Mouse (Mus musculus) liver, embryonic 16.5 days (tissue): ENCODE results near the gene Emc10. TPM values are rescaled to one million over a fixed set of nuclear protein-coding genes. Genes with fewer than 3 reads are reported as not detected.

Experiments
- ATAC-seq: fragments of 200-750 bp; cut with Nextera tagmentation; 2 replicates; pipeline ENCODE4 v1.8.0; 2017; ENCODE audit warnings: low read depth, mild to moderate bottlenecking, moderate number of reproducible peaks, moderate library complexity
- H3K27ac ChIP-seq: fragments of 300-500 bp; sonication (generic); 2 replicates; pipeline ENCODE4 v1.5.1; 2014; ENCODE audit warnings: mild to moderate bottlenecking, low read length
- H3K27me3 ChIP-seq: fragments of 300-500 bp; sonication (generic); 2 replicates; pipeline ENCODE4 v1.6.1; 2014; ENCODE audit warnings: low read depth, low read length, mixed read lengths; ENCODE audit not compliant: control insufficient read depth, insufficient read depth
- H3K36me3 ChIP-seq: fragments of 300-500 bp; sonication (generic); 2 replicates; pipeline ENCODE4 v1.6.1; 2014; ENCODE audit warnings: mild to moderate bottlenecking; ENCODE audit not compliant: control insufficient read depth, insufficient read depth
- H3K4me1 ChIP-seq: fragments of 300-500 bp; sonication (generic); 2 replicates; pipeline ENCODE4 v1.6.1; 2014; ENCODE audit warnings: low read depth, low read length, mixed read lengths; ENCODE audit not compliant: control insufficient read depth
- H3K4me2 ChIP-seq: fragments of 300-500 bp; sonication (generic); 2 replicates; pipeline ENCODE4 v1.6.1; 2014; ENCODE audit warnings: low read depth, low read length, mixed read lengths
- H3K4me3 ChIP-seq: fragments of 300-500 bp; sonication (generic); 2 replicates; pipeline ENCODE4 v1.5.1; 2014; ENCODE audit warnings: low read depth, mild to moderate bottlenecking, low read length
- H3K9ac ChIP-seq: fragments of 300-500 bp; sonication (generic); 2 replicates; pipeline ENCODE4 v1.6.1; 2014; ENCODE audit warnings: low read depth, low read length
- H3K9me3 ChIP-seq: fragments of 300-500 bp; sonication (generic); replicated peaks from 2 replicates; pipeline ENCODE4 v1.6.1; 2016; ENCODE audit warnings: low read length; ENCODE audit not compliant: control insufficient read depth
- WGBS: fragments of 180-500 bp; shearing (Covaris S2); extraction: QIAGEN DNeasy Blood & Tissue Kit; methylation state at CpG from one replicate; pipeline ENCODE4 v1.1.7; 2014; ENCODE audit not compliant: insufficient replicate concordance; 5-methylcytosine and 5-hydroxymethylcytosine counted together
- polyA plus RNA-seq: library from polyadenylated mRNA; unstranded; fragments of >200 nt; fragmentation: Nextera tagmentation; extraction: Ambion mirVana; gene quantifications from 2 replicates; pipeline ENCODE4 v1.2.1, GENCODE M21; 2015

Emc10 gene
- polyA plus RNA-seq = 34.4 and 40.6 TPM in 2 replicates

- Histone ChIP-seq H3K36me3 (peaks cover 11% of the 10 kb centered on the region), H3K27ac (peak within 1 kb of the TSS; percentile 96), H3K9me3 (no peaks in the 10 kb centered on the region), H3K4me1 (peaks cover 27% of the 10 kb centered on the region), H3K4me2 (peak within 1 kb of the TSS; percentile 82), H3K9ac (peak within 1 kb of the TSS; percentile 94), H3K4me3 (peak within 1 kb of the TSS; percentile 80), H3K27me3 (peaks cover 2% of the 10 kb centered on the region)
- under 1% methylated on average over 58 of the region's 58 CpGs for WGBS
- ATAC-seq = peak; percentile 94
Observed at GRCm38 (mm10) chr7:44495992-44496770, at the start of gene Emc10, which contains the start of gene Fam71e1. Gene Emc10, minus strand, starts transcription at chr7:44496529. Gene Fam71e1, plus strand, starts transcription at chr7:44496581.

- Histone ChIP-seq H3K4me3 (no peak overlapping the region), H3K9ac (no peak overlapping the region), H3K4me1 (peaks cover 13% of the 10 kb centered on the region), H3K9me3 (no peaks in the 10 kb centered on the region), H3K36me3 (peaks cover 48% of the 10 kb centered on the region), H3K27ac (no peak overlapping the region), H3K27me3 (no peaks in the 10 kb centered on the region), H3K4me2 (no peak overlapping the region)
- no peak for ATAC-seq
- 75% methylated on average over 12 of the region's 12 CpGs for WGBS
Observed at GRCm38 (mm10) chr7:44543071-44543470, 46.7 kb upstream of the Emc10 start.

GRCm38 (mm10) chr7:44542555-44542954 is 46.2 kb upstream of the Emc10 start:
- ATAC-seq = no peak
- WGBS = 87% methylated on average over 11 of the region's 11 CpGs
- Histone ChIP-seq H3K36me3 (peaks cover 53% of the 10 kb centered on the region), H3K9me3 (no peaks in the 10 kb centered on the region), H3K27me3 (no peaks in the 10 kb centered on the region), H3K4me1 (peaks cover 8% of the 10 kb centered on the region), H3K27ac (no peak overlapping the region), H3K4me3 (no peak overlapping the region), H3K4me2 (no peak overlapping the region), H3K9ac (no peak overlapping the region)

- WGBS = 89% methylated on average over 41 of the region's 41 CpGs
- no peaks in the 10 kb centered on the region for H3K27me3 ChIP-seq
- no peaks in the 10 kb centered on the region for H3K9me3 ChIP-seq
- no peak overlapping the region for H3K27ac ChIP-seq
- H3K4me3 ChIP-seq = no peak overlapping the region
- no peaks in the 10 kb centered on the region for H3K4me1 ChIP-seq
- no peak for ATAC-seq
- H3K36me3 ChIP-seq = peaks cover 70% of the 10 kb centered on the region
- H3K9ac ChIP-seq = no peak overlapping the region
- no peak overlapping the region for H3K4me2 ChIP-seq
Observed at GRCm38 (mm10) chr7:44538756-44539624, 42.7 kb upstream of the Emc10 start.

- ATAC-seq = no peak
- no peak overlapping the region for H3K9ac ChIP-seq
- H3K4me3 ChIP-seq = no peak overlapping the region
- H3K4me2 ChIP-seq = no peak overlapping the region
- no peaks in the 10 kb centered on the region for H3K9me3 ChIP-seq
- no peak overlapping the region for H3K27ac ChIP-seq
- H3K36me3 ChIP-seq = peaks cover 66% of the 10 kb centered on the region
- WGBS = 88% methylated on average over 13 of the region's 13 CpGs
- H3K4me1 ChIP-seq = no peaks in the 10 kb centered on the region; the same call in 1 of the 2 replicates
- no peaks in the 10 kb centered on the region for H3K27me3 ChIP-seq
Observed at GRCm38 (mm10) chr7:44537496-44537895, 41.2 kb upstream of the Emc10 start.

GRCm38 (mm10) chr7:44537009-44537408 is 40.7 kb upstream of the Emc10 start:
- Histone ChIP-seq H3K4me1 (no peaks in the 10 kb centered on the region; the same call in 1 of the 2 replicates), H3K27ac (no peak overlapping the region), H3K9ac (no peak overlapping the region), H3K4me3 (no peak overlapping the region), H3K9me3 (no peaks in the 10 kb centered on the region), H3K36me3 (peaks cover 61% of the 10 kb centered on the region), H3K4me2 (no peak overlapping the region), H3K27me3 (no peaks in the 10 kb centered on the region)
- no peak for ATAC-seq
- WGBS = 80% methylated on average over 7 of the region's 7 CpGs

- no peaks in the 10 kb centered on the region for H3K27me3 ChIP-seq
- no peak overlapping the region for H3K4me2 ChIP-seq
- H3K27ac ChIP-seq = no peak overlapping the region
- no peak for ATAC-seq
- peaks cover 57% of the 10 kb centered on the region for H3K36me3 ChIP-seq
- WGBS = 79% methylated on average over 6 of the region's 6 CpGs
- H3K4me1 ChIP-seq = no peaks in the 10 kb centered on the region; the same call in 1 of the 2 replicates
- no peak overlapping the region for H3K4me3 ChIP-seq
- no peaks in the 10 kb centered on the region for H3K9me3 ChIP-seq
- no peak overlapping the region for H3K9ac ChIP-seq
Observed at GRCm38 (mm10) chr7:44536590-44536968, 40.2 kb upstream of the Emc10 start.

GRCm38 (mm10) chr7:44535657-44536589 is 39.6 kb upstream of the Emc10 start:
- H3K4me3 ChIP-seq = no peak overlapping the region
- H3K4me2 ChIP-seq = no peak overlapping the region
- no peak overlapping the region for H3K27ac ChIP-seq
- 89% methylated on average over 27 of the region's 27 CpGs for WGBS
- no peak for ATAC-seq
- H3K27me3 ChIP-seq = no peaks in the 10 kb centered on the region
- no peak overlapping the region for H3K9ac ChIP-seq
- H3K9me3 ChIP-seq = no peaks in the 10 kb centered on the region
- peaks cover 50% of the 10 kb centered on the region for H3K36me3 ChIP-seq
- no peaks in the 10 kb centered on the region; the same call in 1 of the 2 replicates for H3K4me1 ChIP-seq
